Mouse (Mus musculus): ENCODE data around the gene Prrt2. TPM values are rescaled to one million over a fixed set of nuclear protein-coding genes. Genes with fewer than 3 reads are reported as not detected.

The Prrt2 gene
- polyA plus RNA-seq, 1 experiment = 0.02 TPM

DNA sequence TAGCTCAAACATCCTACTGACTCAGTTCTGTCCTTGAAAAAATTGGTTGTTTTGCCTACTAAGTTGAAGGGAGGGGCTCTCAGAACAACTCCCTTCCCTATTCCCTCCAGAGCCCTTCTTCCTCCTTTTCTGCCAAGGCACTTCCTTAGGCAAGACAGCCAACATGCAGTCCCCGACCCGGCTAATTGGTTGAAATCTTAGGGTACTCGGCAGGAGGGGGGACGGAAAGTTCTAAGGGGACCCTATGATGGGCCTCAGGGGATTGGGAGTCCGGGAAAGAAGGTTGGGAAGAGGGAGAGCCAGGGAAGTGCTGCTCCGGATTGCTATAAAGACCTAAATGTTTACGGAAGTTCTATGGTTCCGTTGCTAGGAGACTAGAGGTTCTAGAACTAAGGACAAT lies 45.5 kb downstream of the Prrt2 start:
- peaks cover 6% of the 10 kb centered on the region for H3K79me3 ChIP-seq (ENCODE audit: low read depth)
- TF ChIP-seq FOSL1 (IDR thresholded peaks at IDR 0.05; ENCODE audit: insufficient read depth, low read length, poor library complexity, severe bottlenecking) = no peak
- TF ChIP-seq MYOD1 (IDR thresholded peaks at IDR 0.05; ENCODE audit: control insufficient read depth, insufficient read length, low read depth) = no peak
- TF ChIP-seq MAX (IDR thresholded peaks at IDR 0.05) = no peak
- no peak for TF ChIP-seq CTCF (IDR thresholded peaks at IDR 0.05; ENCODE audit: control insufficient read depth, insufficient read depth, insufficient read length)
- no peak for TF ChIP-seq MYOG (IDR thresholded peaks at IDR 0.05; ENCODE audit: control insufficient read depth, extremely low read depth, insufficient read length)
- peaks cover 21% of the 10 kb centered on the region for H3K36me3 ChIP-seq (ENCODE audit: control insufficient read depth, insufficient read depth)
- no peak overlapping the region for H3ac ChIP-seq (ENCODE audit: control insufficient read depth, insufficient read length, low read depth)
- peaks cover 12% of the 10 kb centered on the region for H3K27me3 ChIP-seq (ENCODE audit: control insufficient read depth, insufficient read depth, insufficient read length)
- H3K4me3 ChIP-seq (ENCODE audit: insufficient read depth, poor library complexity, severe bottlenecking) = no peak overlapping the region
- peaks cover 28% of the 10 kb centered on the region for H3K79me2 ChIP-seq (ENCODE audit: control insufficient read depth, insufficient read depth)

Small RNA genes lying within 50 kb of the gene (microRNA-seq; reads per million reads assigned to microRNA genes)
- not detected for gene Gm44343 (ENCODE audit: borderline microRNAs expressed)

Other genes starting within 250 kb of the Prrt2 start
- 16.6 TPM for gene Ypel3, start 244.3 kb downstream of the Prrt2 start, polyA plus RNA-seq (2012; fragmentation: generic; extraction: Trizol)
- 0.01 TPM for gene Tbx6, start 239.7 kb downstream of the Prrt2 start, polyA plus RNA-seq (2012; fragmentation: generic; extraction: Trizol)
- 189 TPM for gene Ppp4c, start 228.7 kb downstream of the Prrt2 start, polyA plus RNA-seq (2012; fragmentation: generic; extraction: Trizol)
- gene Fam57b, start 223.5 kb downstream of the Prrt2 start, polyA plus RNA-seq (2012; fragmentation: generic; extraction: Trizol) = 0.08 TPM
- gene 4930451I11Rik, start 189.6 kb downstream of the Prrt2 start, polyA plus RNA-seq (2012; fragmentation: generic; extraction: Trizol) = not detected
- gene Doc2a, start 173.8 kb downstream of the Prrt2 start, polyA plus RNA-seq (2012; fragmentation: generic; extraction: Trizol) = not detected
- 53.9 TPM for gene Hirip3, start 159.2 kb downstream of the Prrt2 start, polyA plus RNA-seq (2012; fragmentation: generic; extraction: Trizol)
- gene Ino80e, start 158.8 kb downstream of the Prrt2 start, polyA plus RNA-seq (2012; fragmentation: generic; extraction: Trizol) = 105 TPM
- gene Taok2, start 136.5 kb downstream of the Prrt2 start, polyA plus RNA-seq (2012; fragmentation: generic; extraction: Trizol) = 27.9 TPM
- gene Tmem219, start 98.3 kb downstream of the Prrt2 start, polyA plus RNA-seq (2012; fragmentation: generic; extraction: Trizol) = 26.7 TPM
- 18.3 TPM for gene Kctd13, start 92.3 kb downstream of the Prrt2 start, polyA plus RNA-seq (2012; fragmentation: generic; extraction: Trizol)
- gene Asphd1, start 71.6 kb downstream of the Prrt2 start, polyA plus RNA-seq (2012; fragmentation: generic; extraction: Trizol) = 0.07 TPM
- 0.11 TPM for gene Sez6l2, start 70.6 kb downstream of the Prrt2 start, polyA plus RNA-seq (2012; fragmentation: generic; extraction: Trizol)
- gene Cdipt, start 45.3 kb downstream of the Prrt2 start, polyA plus RNA-seq (2012; fragmentation: generic; extraction: Trizol) = 115 TPM
- gene Cdiptos, start 45.1 kb downstream of the Prrt2 start, polyA plus RNA-seq (2012; fragmentation: generic; extraction: Trizol) = 0.06 TPM
- gene Mvp, start 6.6 kb downstream of the Prrt2 start, polyA plus RNA-seq (2012; fragmentation: generic; extraction: Trizol) = 32.7 TPM
- 1.2 TPM for gene Pagr1b, start 4.7 kb downstream of the Prrt2 start, polyA plus RNA-seq (2012; fragmentation: generic; extraction: Trizol)
- 22.3 TPM for gene Pagr1a, start 3.9 kb downstream of the Prrt2 start, polyA plus RNA-seq (2012; fragmentation: generic; extraction: Trizol)
- 39.7 TPM for gene Gm42742, start 114 bp downstream of the Prrt2 start, polyA plus RNA-seq (2012; fragmentation: generic; extraction: Trizol)
- 141 TPM for gene Maz, start 5.8 kb upstream of the Prrt2 start, polyA plus RNA-seq (2012; fragmentation: generic; extraction: Trizol)
- gene Kif22, start 21.3 kb upstream of the Prrt2 start, polyA plus RNA-seq (2012; fragmentation: generic; extraction: Trizol) = 75.4 TPM
- not detected for gene Zg16, start 66.1 kb upstream of the Prrt2 start, polyA plus RNA-seq (2012; fragmentation: generic; extraction: Trizol)
- 34.0 TPM for gene AI467606, start 70.1 kb upstream of the Prrt2 start, polyA plus RNA-seq (2012; fragmentation: generic; extraction: Trizol)
- not detected for gene Qprt, start 101.0 kb upstream of the Prrt2 start, polyA plus RNA-seq (2012; fragmentation: generic; extraction: Trizol)
- gene Spn, start 116.6 kb upstream of the Prrt2 start, polyA plus RNA-seq (2012; fragmentation: generic; extraction: Trizol) = 23.1 TPM
- 56.2 TPM for gene Cd2bp2, start 174.8 kb upstream of the Prrt2 start, polyA plus RNA-seq (2012; fragmentation: generic; extraction: Trizol)
- 41.4 TPM for gene Tbc1d10b, start 187.3 kb upstream of the Prrt2 start, polyA plus RNA-seq (2012; fragmentation: generic; extraction: Trizol)
- gene Mylpf, start 187.7 kb upstream of the Prrt2 start, polyA plus RNA-seq (2012; fragmentation: generic; extraction: Trizol) = 39.4 TPM
- gene Zfp553, start 211.8 kb upstream of the Prrt2 start, polyA plus RNA-seq (2012; fragmentation: generic; extraction: Trizol) = 16.1 TPM
- gene Sept1, start 211.9 kb upstream of the Prrt2 start, polyA plus RNA-seq (2012; fragmentation: generic; extraction: Trizol) = 1.7 TPM
- 38.0 TPM for gene Zfp771, start 223.1 kb upstream of the Prrt2 start, polyA plus RNA-seq (2012; fragmentation: generic; extraction: Trizol)
- 226 TPM for gene Dctpp1, start 239.5 kb upstream of the Prrt2 start, polyA plus RNA-seq (2012; fragmentation: generic; extraction: Trizol)